Mouse (Mus musculus) hindbrain, embryonic 15.5 days (tissue): ENCODE results near the gene Rpl31. TPM values are rescaled to one million over a fixed set of nuclear protein-coding genes. Genes with fewer than 3 reads are reported as not detected.

Experiments used
- ATAC-seq: fragments of 200-750 bp; cut with Nextera tagmentation; 2 replicates; pipeline ENCODE4 v1.8.0; 2017; ENCODE audit warnings: low read depth, moderate number of reproducible peaks, moderate TSS enrichment; ENCODE audit not compliant: low FRiP score
- H3K27ac ChIP-seq: fragments of 300-500 bp; sonication (generic); replicated peaks from 2 replicates; pipeline ENCODE4 v1.5.1; 2015; ENCODE audit warnings: mild to moderate bottlenecking, inconsistent platforms
- H3K27me3 ChIP-seq: fragments of 300-500 bp; sonication (generic); 2 replicates; pipeline ENCODE4 v1.6.1; 2015; ENCODE audit warnings: control low read depth, inconsistent platforms
- H3K36me3 ChIP-seq: fragments of 300-500 bp; sonication (generic); 2 replicates; pipeline ENCODE4 v1.6.1; 2015; ENCODE audit warnings: control low read depth, inconsistent platforms
- H3K4me1 ChIP-seq: fragments of 300-500 bp; sonication (generic); replicated peaks from 2 replicates; pipeline ENCODE4 v1.6.1; 2015; ENCODE audit warnings: control low read depth, inconsistent platforms
- H3K4me2 ChIP-seq: fragments of 300-500 bp; sonication (generic); 2 replicates; pipeline ENCODE4 v1.6.1; 2015; ENCODE audit warnings: moderate library complexity, mild to moderate bottlenecking, inconsistent platforms
- H3K4me3 ChIP-seq: fragments of 300-500 bp; sonication (generic); 2 replicates; pipeline ENCODE4 v1.5.1; 2015; ENCODE audit warnings: mild to moderate bottlenecking, inconsistent platforms
- H3K9ac ChIP-seq: fragments of 300-500 bp; sonication (generic); 2 replicates; pipeline ENCODE4 v1.6.1; 2015; ENCODE audit warnings: inconsistent platforms
- H3K9me3 ChIP-seq: fragments of 300-500 bp; sonication (generic); 2 replicates; pipeline ENCODE4 v1.6.1; 2016; ENCODE audit warnings: control low read depth, inconsistent platforms
- WGBS: fragments of 180-500 bp; shearing (Covaris S2); methylation state at CpG from one replicate; pipeline ENCODE4 v1.1.7; 2015; 5-methylcytosine and 5-hydroxymethylcytosine counted together
- polyA plus RNA-seq: library from polyadenylated mRNA; unstranded; fragments of >200 nt; fragmentation: Nextera tagmentation; extraction: Ambion mirVana; gene quantifications from 2 replicates; pipeline ENCODE4 v1.2.1, GENCODE M21; 2015

Gene Rpl31
- polyA plus RNA-seq, 1 experiment from 2014 or later: 306 TPM

GRCm38 (mm10) chr1:39370431-39370830 lies 2.8 kb downstream of the Rpl31 start:
- WGBS: 93% methylated on average over 6 of the region's 6 CpGs
- ATAC-seq: no peak
- Histone ChIP-seq H3K9ac (no peak overlapping the region), H3K4me2 (no peak overlapping the region), H3K27me3 (no peaks in the 10 kb centered on the region), H3K4me1 (peaks cover 21% of the 10 kb centered on the region), H3K36me3 (peaks cover 47% of the 10 kb centered on the region), H3K4me3 (no peak overlapping the region), H3K9me3 (no peaks in the 10 kb centered on the region), H3K27ac (no peak overlapping the region)

GRCm38 (mm10) chr1:39372220-39372843 lies 4.7 kb downstream of the Rpl31 start:
- H3K27me3 ChIP-seq: no peaks in the 10 kb centered on the region
- WGBS: 82% methylated on average over 8 of the region's 8 CpGs
- no peak overlapping the region for H3K4me2 ChIP-seq
- H3K36me3 ChIP-seq: peaks cover 52% of the 10 kb centered on the region
- no peaks in the 10 kb centered on the region for H3K9me3 ChIP-seq
- H3K4me3 ChIP-seq: no peak overlapping the region
- H3K4me1 ChIP-seq: peaks cover 14% of the 10 kb centered on the region
- H3K27ac ChIP-seq: no peak overlapping the region
- no peak overlapping the region for H3K9ac ChIP-seq
- ATAC-seq: no peak

GRCm38 (mm10) chr1:39373378-39373777 lies 5.7 kb downstream of the Rpl31 start:
- Histone ChIP-seq H3K9me3 (no peaks in the 10 kb centered on the region), H3K27me3 (no peaks in the 10 kb centered on the region), H3K4me1 (peaks cover 14% of the 10 kb centered on the region), H3K36me3 (peaks cover 52% of the 10 kb centered on the region), H3K9ac (no peak overlapping the region), H3K27ac (no peak overlapping the region), H3K4me2 (no peak overlapping the region), H3K4me3 (no peak overlapping the region)
- 77% methylated on average over 4 of the region's 4 CpGs for WGBS
- ATAC-seq: no peak

- peaks cover 6% of the 10 kb centered on the region for H3K4me1 ChIP-seq
- H3K27ac ChIP-seq: no peak overlapping the region
- H3K27me3 ChIP-seq: no peaks in the 10 kb centered on the region
- H3K9me3 ChIP-seq: no peaks in the 10 kb centered on the region
- no peak overlapping the region for H3K9ac ChIP-seq
- WGBS: 86% methylated on average over 5 of the region's 5 CpGs
- H3K4me3 ChIP-seq: no peak overlapping the region
- H3K36me3 ChIP-seq: peaks cover 52% of the 10 kb centered on the region
- no peak for ATAC-seq
- H3K4me2 ChIP-seq: no peak overlapping the region
Observed at GRCm38 (mm10) chr1:39374231-39374809, 6.7 kb downstream of the Rpl31 start.

- H3K4me2 ChIP-seq: no peak overlapping the region
- ATAC-seq: no peak
- no peaks in the 10 kb centered on the region for H3K27me3 ChIP-seq
- H3K36me3 ChIP-seq: peaks cover 39% of the 10 kb centered on the region
- H3K4me3 ChIP-seq: no peak overlapping the region
- H3K9ac ChIP-seq: no peak overlapping the region
- no peaks in the 10 kb centered on the region for H3K9me3 ChIP-seq
- no peak overlapping the region for H3K27ac ChIP-seq
- no peaks in the 10 kb centered on the region for H3K4me1 ChIP-seq
- 88% methylated on average over 7 of the region's 7 CpGs for WGBS
Observed at GRCm38 (mm10) chr1:39376121-39376520, 8.5 kb downstream of the Rpl31 start.

- Histone ChIP-seq H3K27me3 (no peaks in the 10 kb centered on the region), H3K4me2 (no peak overlapping the region), H3K4me1 (no peaks in the 10 kb centered on the region), H3K9me3 (no peaks in the 10 kb centered on the region), H3K27ac (no peak overlapping the region), H3K36me3 (peaks cover 32% of the 10 kb centered on the region), H3K9ac (no peak overlapping the region), H3K4me3 (no peak overlapping the region)
- ATAC-seq: no peak
- WGBS: 91% methylated on average over 9 of the region's 9 CpGs
Observed at GRCm38 (mm10) chr1:39376726-39377240, 9.1 kb downstream of the Rpl31 start.

- no peak overlapping the region for H3K9ac ChIP-seq
- no peaks in the 10 kb centered on the region for H3K27me3 ChIP-seq
- no peaks in the 10 kb centered on the region for H3K4me1 ChIP-seq
- peaks cover 16% of the 10 kb centered on the region for H3K36me3 ChIP-seq
- H3K4me3 ChIP-seq: no peak overlapping the region
- no peak for ATAC-seq
- 64% methylated on average over 1 of the region's 1 CpGs for WGBS
- H3K9me3 ChIP-seq: no peaks in the 10 kb centered on the region
- H3K4me2 ChIP-seq: no peak overlapping the region
- no peak overlapping the region for H3K27ac ChIP-seq
Observed at GRCm38 (mm10) chr1:39378540-39378939, 10.9 kb downstream of the Rpl31 start.

GRCm38 (mm10) chr1:39379021-39379420 lies 11.4 kb downstream of the Rpl31 start:
- H3K4me2 ChIP-seq: no peak overlapping the region
- 78% methylated on average over 5 of the region's 5 CpGs for WGBS
- no peaks in the 10 kb centered on the region for H3K9me3 ChIP-seq
- no peak overlapping the region for H3K9ac ChIP-seq
- no peak overlapping the region for H3K27ac ChIP-seq
- H3K36me3 ChIP-seq: peaks cover 12% of the 10 kb centered on the region
- no peak; the same call in 1 of the 2 replicates for ATAC-seq
- no peaks in the 10 kb centered on the region for H3K27me3 ChIP-seq
- no peaks in the 10 kb centered on the region for H3K4me1 ChIP-seq
- no peak overlapping the region for H3K4me3 ChIP-seq

GRCm38 (mm10) chr1:39381017-39381416 lies 13.4 kb downstream of the Rpl31 start:
- Histone ChIP-seq H3K4me1 (no peaks in the 10 kb centered on the region), H3K27ac (no peak overlapping the region), H3K4me2 (no peak overlapping the region), H3K9ac (no peak overlapping the region), H3K36me3 (peaks cover 5% of the 10 kb centered on the region; the same call in 1 of the 2 replicates), H3K4me3 (no peak overlapping the region), H3K27me3 (no peaks in the 10 kb centered on the region), H3K9me3 (no peaks in the 10 kb centered on the region)
- 78% methylated on average over 9 of the region's 9 CpGs for WGBS
- no peak for ATAC-seq

- 87% methylated on average over 9 of the region's 9 CpGs for WGBS
- Histone ChIP-seq H3K27me3 (no peaks in the 10 kb centered on the region), H3K4me3 (no peak overlapping the region), H3K9ac (no peak overlapping the region), H3K27ac (no peak overlapping the region), H3K4me1 (no peaks in the 10 kb centered on the region), H3K9me3 (no peaks in the 10 kb centered on the region), H3K4me2 (no peak overlapping the region), H3K36me3 (no peaks in the 10 kb centered on the region; the same call in 1 of the 2 replicates)
- ATAC-seq: no peak
Observed at GRCm38 (mm10) chr1:39384914-39385313, 17.3 kb downstream of the Rpl31 start.

- Histone ChIP-seq H3K27me3 (no peaks in the 10 kb centered on the region), H3K4me2 (no peak overlapping the region), H3K4me1 (no peaks in the 10 kb centered on the region), H3K27ac (no peak overlapping the region), H3K9me3 (no peaks in the 10 kb centered on the region), H3K9ac (no peak overlapping the region), H3K4me3 (no peak overlapping the region), H3K36me3 (no peaks in the 10 kb centered on the region; the same call in 1 of the 2 replicates)
- 78% methylated on average over 3 of the region's 3 CpGs for WGBS
- ATAC-seq: no peak
Observed at GRCm38 (mm10) chr1:39386456-39386855, 18.8 kb downstream of the Rpl31 start.

- Histone ChIP-seq H3K9ac (no peak overlapping the region), H3K27me3 (no peaks in the 10 kb centered on the region), H3K9me3 (no peaks in the 10 kb centered on the region), H3K4me2 (no peak overlapping the region), H3K36me3 (no peaks in the 10 kb centered on the region; the same call in 1 of the 2 replicates), H3K4me3 (no peak overlapping the region), H3K27ac (no peak overlapping the region), H3K4me1 (no peaks in the 10 kb centered on the region)
- ATAC-seq: no peak
- WGBS: 73% methylated on average over 4 of the region's 4 CpGs
Observed at GRCm38 (mm10) chr1:39387497-39387896, 19.9 kb downstream of the Rpl31 start.
